Mouse (Mus musculus) erythroblast, embryonic 14.5 days (primary cell): ENCODE data around the gene Pde4d. TPM values are rescaled to one million over a fixed set of nuclear protein-coding genes. Genes with fewer than 3 reads are reported as not detected.

Source experiments
- H3K27me3 ChIP-seq: 2 replicates; pipeline ENCODE4 v1.6.1; 2012; ENCODE audit warnings: inconsistent platforms; ENCODE audit not compliant: control insufficient read depth
- H3K36me3 ChIP-seq: 2 replicates; pipeline ENCODE4 v1.6.1; 2012; ENCODE audit warnings: mild to moderate bottlenecking, inconsistent platforms; ENCODE audit not compliant: control insufficient read depth
- H3K4me1 ChIP-seq: 2 replicates; pipeline ENCODE4 v1.6.1; 2012; ENCODE audit warnings: inconsistent platforms; ENCODE audit not compliant: control insufficient read depth
- H3K4me3 ChIP-seq: replicated peaks from 2 replicates; pipeline ENCODE3; 2012; ENCODE audit warnings: moderate library complexity, mild to moderate bottlenecking, inconsistent platforms
- H3K9me3 ChIP-seq: 2 replicates; pipeline ENCODE4 v1.6.1; 2012; ENCODE audit warnings: low read length, inconsistent platforms, mixed read lengths; ENCODE audit not compliant: control insufficient read depth
- GATA1 ChIP-seq: IDR thresholded peaks from 2 replicates; pipeline ENCODE4 v1.6.1; 2012; ENCODE audit warnings: low read length, inconsistent platforms, mixed read lengths
- TAL1 ChIP-seq: IDR thresholded peaks from 3 replicates; pipeline ENCODE4 v1.6.1; 2012; ENCODE audit warnings: low read length, inconsistent platforms, mixed read lengths
- polyA plus RNA-seq: library from polyadenylated mRNA; stranded (reverse); fragments of >175 nt; gene quantifications from 2 replicates; pipeline ENCODE4 v1.2.3, GENCODE M21; 2012

Pde4d gene
- polyA plus RNA-seq, 1 experiment, result 0.23 TPM

- peak overlapping the region; percentile 41 for H3K4me3 ChIP-seq
- H3K36me3 ChIP-seq, result no peaks in the 10 kb centered on the region; the same call in 1 of the 2 replicates
- H3K9me3 ChIP-seq, result no peaks in the 10 kb centered on the region
- TF ChIP-seq GATA1, result peak; percentile 56
- no peak for TF ChIP-seq TAL1
- no peaks in the 10 kb centered on the region for H3K27me3 ChIP-seq
- H3K4me1 ChIP-seq, result peaks cover 69% of the 10 kb centered on the region
These were observed 1216.2 kb downstream of the Pde4d start for GRCm38 (mm10) chr13:109665803-109666403.

- no peaks in the 10 kb centered on the region for H3K27me3 ChIP-seq
- no peak for TF ChIP-seq GATA1
- no peak for TF ChIP-seq TAL1
- no peak overlapping the region for H3K4me3 ChIP-seq
- no peaks in the 10 kb centered on the region for H3K9me3 ChIP-seq
- no peaks in the 10 kb centered on the region; the same call in 1 of the 2 replicates for H3K36me3 ChIP-seq
- H3K4me1 ChIP-seq, result peaks cover 62% of the 10 kb centered on the region
These were observed 1220.2 kb downstream of the Pde4d start for GRCm38 (mm10) chr13:109669965-109670364.

GRCm38 (mm10) chr13:109671589-109672347, 1222.0 kb downstream of the Pde4d start:
- Histone ChIP-seq H3K27me3 (no peaks in the 10 kb centered on the region), H3K4me3 (no peak overlapping the region), H3K9me3 (no peaks in the 10 kb centered on the region), H3K4me1 (peaks cover 55% of the 10 kb centered on the region), H3K36me3 (no peaks in the 10 kb centered on the region; the same call in 1 of the 2 replicates)
- no peak for TF ChIP-seq TAL1
- no peak for TF ChIP-seq GATA1

DNA sequence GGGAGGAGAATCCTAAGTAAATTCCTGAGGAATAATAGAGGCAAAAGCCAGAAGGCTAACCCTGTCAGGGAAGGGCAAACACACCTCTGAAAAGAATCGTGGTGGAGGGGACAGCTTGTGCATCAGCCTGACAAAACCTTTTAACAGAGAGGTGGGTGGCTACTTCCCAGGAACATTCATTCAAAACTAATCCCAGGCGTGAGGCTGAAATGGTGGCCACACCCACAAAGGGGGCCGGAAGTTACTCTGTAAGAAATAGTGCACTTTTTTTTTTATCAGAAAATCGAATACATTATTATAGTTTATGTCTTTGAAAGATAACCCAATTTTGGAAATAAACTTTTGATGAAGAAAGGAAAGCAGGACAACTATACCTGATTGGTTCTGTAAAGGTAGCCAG, 1227.3 kb downstream of the Pde4d start:
- Histone ChIP-seq H3K36me3 (no peaks in the 10 kb centered on the region), H3K4me1 (peaks cover 53% of the 10 kb centered on the region), H3K4me3 (no peak overlapping the region)

GRCm38 (mm10) chr13:109677617-109678016, 1227.9 kb downstream of the Pde4d start:
- H3K4me3 ChIP-seq, result no peak overlapping the region
- TF ChIP-seq GATA1, result no peak
- no peak for TF ChIP-seq TAL1
- H3K4me1 ChIP-seq, result peaks cover 57% of the 10 kb centered on the region
- H3K36me3 ChIP-seq, result no peaks in the 10 kb centered on the region
- H3K9me3 ChIP-seq, result no peaks in the 10 kb centered on the region
- H3K27me3 ChIP-seq, result no peaks in the 10 kb centered on the region

More for the DNA sequence above, 1227.3 kb downstream of the Pde4d start:
- no peak for TF ChIP-seq GATA1
- TF ChIP-seq TAL1, result no peak
- Histone ChIP-seq H3K9me3 (no peaks in the 10 kb centered on the region), H3K27me3 (no peaks in the 10 kb centered on the region)

GRCm38 (mm10) chr13:109678991-109679390, 1229.2 kb downstream of the Pde4d start:
- Histone ChIP-seq H3K36me3 (no peaks in the 10 kb centered on the region), H3K4me1 (peaks cover 69% of the 10 kb centered on the region), H3K9me3 (no peaks in the 10 kb centered on the region), H3K4me3 (no peak overlapping the region), H3K27me3 (no peaks in the 10 kb centered on the region)
- TF ChIP-seq GATA1, result no peak
- TF ChIP-seq TAL1, result no peak

GRCm38 (mm10) chr13:109680229-109680628, 1230.5 kb downstream of the Pde4d start:
- Histone ChIP-seq H3K9me3 (no peaks in the 10 kb centered on the region), H3K36me3 (no peaks in the 10 kb centered on the region), H3K4me1 (peaks cover 76% of the 10 kb centered on the region), H3K27me3 (no peaks in the 10 kb centered on the region), H3K4me3 (no peak overlapping the region)
- TF ChIP-seq TAL1, result no peak
- TF ChIP-seq GATA1, result no peak

DNA sequence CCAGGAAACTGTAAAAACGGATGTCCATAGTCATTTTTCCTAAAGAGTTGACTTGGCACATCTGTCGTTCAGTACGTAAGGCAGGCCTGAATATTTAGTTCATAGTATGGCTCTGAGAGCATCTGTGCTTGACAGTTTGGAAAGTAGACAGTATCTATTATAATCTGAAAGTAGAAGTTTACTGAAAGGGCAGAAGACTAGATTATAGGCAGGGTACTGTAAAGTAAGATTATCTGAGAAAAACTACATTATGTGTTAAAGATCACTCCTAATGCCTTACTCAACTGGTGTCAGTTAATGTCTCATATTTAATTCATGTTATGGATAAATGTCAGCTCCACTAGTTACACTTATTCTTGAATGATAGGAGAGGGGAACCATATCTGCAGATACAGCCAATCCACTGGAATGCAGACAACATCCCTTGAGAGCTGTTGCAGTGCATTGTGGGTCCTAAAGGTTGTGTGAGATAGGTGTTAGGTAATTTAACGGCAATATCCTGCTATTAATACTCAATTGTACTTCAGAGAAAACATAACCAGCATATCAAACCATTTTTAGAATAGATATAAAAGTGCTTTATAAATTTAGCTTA, 1232.0 kb downstream of the Pde4d start:
- H3K4me1 ChIP-seq, result peaks cover 69% of the 10 kb centered on the region
- no peaks in the 10 kb centered on the region for H3K36me3 ChIP-seq
- H3K4me3 ChIP-seq, result no peak overlapping the region
- no peaks in the 10 kb centered on the region for H3K9me3 ChIP-seq
- no peaks in the 10 kb centered on the region for H3K27me3 ChIP-seq
- no peak for TF ChIP-seq GATA1
- no peak for TF ChIP-seq TAL1

- Histone ChIP-seq H3K4me1 (peaks cover 67% of the 10 kb centered on the region), H3K36me3 (no peaks in the 10 kb centered on the region), H3K4me3 (no peak overlapping the region), H3K9me3 (no peaks in the 10 kb centered on the region), H3K27me3 (no peaks in the 10 kb centered on the region)
- TF ChIP-seq GATA1 (no peak), TAL1 (no peak)
These were observed 1233.3 kb downstream of the Pde4d start for GRCm38 (mm10) chr13:109683001-109683400.

DNA sequence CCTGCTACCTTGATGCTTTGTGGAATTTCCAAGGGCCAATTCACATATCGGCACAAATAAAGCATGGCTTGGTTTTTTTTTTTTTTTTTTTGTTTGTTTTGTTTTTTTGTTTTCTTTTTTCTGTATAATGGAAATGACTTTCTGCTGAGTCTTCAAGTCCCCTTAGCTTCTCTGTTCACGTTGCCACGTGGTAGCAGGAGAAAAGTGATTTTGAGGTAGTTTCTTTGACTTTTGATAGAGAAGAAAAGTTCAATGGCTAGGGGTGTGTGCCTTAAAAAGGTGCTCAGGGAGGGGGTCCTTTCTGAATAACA, 1235.2 kb downstream of the Pde4d start:
- Histone ChIP-seq H3K36me3 (peaks cover 4% of the 10 kb centered on the region), H3K4me1 (peaks cover 71% of the 10 kb centered on the region), H3K4me3 (peak overlapping the region; percentile 89), H3K27me3 (no peaks in the 10 kb centered on the region), H3K9me3 (no peaks in the 10 kb centered on the region)
- TF ChIP-seq TAL1 (no peak), GATA1 (no peak)
